Mouse (Mus musculus): ENCODE data around the gene Mogat1. TPM values are rescaled to one million over a fixed set of nuclear protein-coding genes. Genes with fewer than 3 reads are reported as not detected.

Mogat1 gene
- total and polyA plus RNA-seq, 2 experiments from 2014 or later: 0.22 to 1.3 TPM

DNA sequence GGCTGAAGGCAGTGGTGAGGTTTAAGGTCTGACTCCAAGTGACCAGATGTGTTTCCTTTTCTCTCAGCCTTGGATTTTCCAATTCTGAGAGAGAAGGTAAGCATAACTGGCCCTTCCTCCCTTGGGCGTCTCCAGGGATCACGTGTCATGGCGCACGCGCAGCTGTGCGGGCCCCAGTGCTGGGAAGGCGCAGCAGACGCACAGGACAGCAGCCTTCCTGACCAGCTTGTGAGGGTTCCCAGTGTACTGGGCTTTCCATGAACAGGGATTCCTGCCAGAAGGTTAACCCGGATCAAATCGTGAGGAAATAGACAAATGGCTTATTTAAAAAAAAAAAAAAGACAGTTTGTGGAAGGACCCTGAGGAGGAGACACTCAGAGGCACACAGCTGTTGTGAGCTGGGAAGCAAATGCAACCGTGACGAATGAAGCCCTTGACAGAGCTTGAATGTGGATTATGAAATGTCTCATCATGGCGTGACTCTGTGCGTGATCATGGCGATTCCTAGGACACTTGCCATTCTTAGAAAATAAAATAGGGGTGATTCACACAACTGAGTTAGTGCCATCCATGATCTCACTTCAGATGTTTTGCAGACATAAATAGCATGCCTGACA, 21.5 kb downstream of the Mogat1 start:
- no peak for ATAC-seq (ENCODE audit: low FRiP score)
- H3K4me3 ChIP-seq (ENCODE audit: low read depth, low read length): no peak overlapping the region
- no peak overlapping the region for H3K4me2 ChIP-seq (ENCODE audit: low read depth, low read length, poor library complexity, severe bottlenecking)
- H3K27ac ChIP-seq (ENCODE audit: low read depth, low read length): no peak overlapping the region
- no peak for DNase-seq (ENCODE audit: low spot score)
- H3K36me3 ChIP-seq (ENCODE audit: insufficient read depth, low read length): no peaks in the 10 kb centered on the region
- no peaks in the 10 kb centered on the region for H3K4me1 ChIP-seq (ENCODE audit: insufficient read depth, low read length)
- 83% methylated on average over 15 of the region's 15 CpGs for WGBS
- no peaks in the 10 kb centered on the region for H3K9me3 ChIP-seq (ENCODE audit: low read length)
- TF ChIP-seq CTCF (IDR thresholded peaks at IDR 0.05): no peak
- H3K27me3 ChIP-seq (ENCODE audit: insufficient read depth, low read length): no peaks in the 10 kb centered on the region
- H3K9ac ChIP-seq (replicated peaks; ENCODE audit: low read length, poor library complexity, severe bottlenecking): no peak overlapping the region

DNA sequence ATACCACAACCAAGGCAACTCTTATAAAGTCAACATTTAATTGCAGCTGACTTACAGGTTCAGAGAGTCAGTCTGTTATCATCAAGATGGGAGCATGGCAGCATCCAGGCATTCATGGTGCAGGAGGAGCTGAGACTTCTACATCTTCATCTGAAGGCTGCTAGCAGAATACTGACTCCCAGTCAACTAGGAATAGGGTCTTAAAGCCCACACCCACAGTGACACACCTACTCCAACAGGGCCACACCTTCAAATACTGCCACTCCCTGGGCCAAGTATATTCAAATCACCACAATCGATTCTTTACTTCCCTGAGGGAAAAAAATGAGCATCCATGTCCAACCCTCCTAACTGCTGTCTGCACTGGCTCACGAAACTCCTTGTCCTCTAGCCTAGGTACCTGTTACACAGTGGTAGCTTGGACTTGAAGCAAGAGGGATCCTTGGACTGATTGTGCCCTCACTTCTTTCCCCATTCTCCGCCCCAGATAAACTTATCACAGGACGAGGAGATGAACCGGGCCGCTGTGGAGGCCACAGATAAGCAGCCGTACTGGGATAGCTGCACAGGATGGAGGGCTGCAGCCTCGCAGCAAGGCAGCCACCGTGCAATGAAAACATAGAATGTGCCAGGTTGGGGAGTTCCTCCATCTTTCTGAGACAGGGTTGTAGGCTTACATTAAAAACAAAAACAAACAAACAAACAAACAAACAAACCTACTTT, 23.8 kb downstream of the Mogat1 start:
- Histone ChIP-seq H3K4me2 (ENCODE audit: low read depth, low read length, poor library complexity, severe bottlenecking) (no peak overlapping the region), H3K4me1 (ENCODE audit: insufficient read depth, low read length) (no peaks in the 10 kb centered on the region), H3K9me3 (ENCODE audit: low read length) (no peaks in the 10 kb centered on the region), H3K36me3 (ENCODE audit: insufficient read depth, low read length) (no peaks in the 10 kb centered on the region), H3K27me3 (ENCODE audit: insufficient read depth, low read length) (no peaks in the 10 kb centered on the region), H3K27ac (ENCODE audit: low read depth, low read length) (no peak overlapping the region), H3K4me3 (ENCODE audit: low read depth, low read length) (no peak overlapping the region), H3K9ac (replicated peaks; ENCODE audit: low read length, poor library complexity, severe bottlenecking) (no peak overlapping the region)
- no peak for DNase-seq (ENCODE audit: low spot score)
- no peak for ATAC-seq (ENCODE audit: low FRiP score)
- no peak for TF ChIP-seq CTCF (IDR thresholded peaks at IDR 0.05)
- 93% methylated on average over 9 of the region's 9 CpGs for WGBS

DNA sequence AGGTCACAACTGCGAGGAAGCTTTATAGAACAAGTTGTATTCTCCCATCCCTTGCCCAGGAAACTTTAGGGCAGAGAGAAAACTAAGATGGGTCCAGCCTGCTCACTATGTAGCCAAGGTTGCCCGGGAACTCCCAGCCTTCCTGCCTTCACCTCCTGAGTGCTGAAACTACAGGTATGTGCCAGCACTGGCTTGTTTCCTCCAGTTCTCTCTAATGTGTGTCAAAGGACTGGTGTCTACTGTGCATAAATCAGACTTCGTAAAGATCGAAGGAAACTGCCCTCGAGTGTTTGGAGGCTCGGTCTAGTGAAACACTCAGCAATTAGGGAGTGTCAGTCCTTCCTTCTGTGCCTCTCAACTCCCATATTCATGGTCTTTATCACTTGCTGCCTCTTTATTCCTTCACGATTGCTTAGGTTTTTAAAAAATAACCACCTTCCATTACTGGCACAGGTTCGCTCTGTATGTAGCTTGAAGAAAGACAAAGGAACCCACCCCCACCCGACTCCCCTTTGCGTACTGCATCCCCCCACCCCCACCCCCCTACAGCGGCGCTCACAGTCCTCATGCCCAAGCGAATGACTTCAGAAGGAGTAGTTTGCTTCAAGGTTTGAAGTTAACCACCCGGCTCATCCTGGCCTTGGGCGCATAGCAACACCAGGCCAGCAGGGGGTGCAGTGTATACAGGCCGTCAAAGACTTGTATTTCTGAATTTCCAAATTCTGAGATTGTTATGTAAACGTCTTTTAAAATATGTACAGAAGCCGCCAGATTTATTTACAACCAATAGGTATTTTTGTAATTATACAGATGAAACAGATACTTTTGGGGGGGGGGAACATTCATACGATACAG, 25.7 kb downstream of the Mogat1 start:
- TF ChIP-seq CTCF (IDR thresholded peaks at IDR 0.05): peak; percentile 87
- DNase-seq (ENCODE audit: low spot score) (peak; percentile 77), ATAC-seq (ENCODE audit: low FRiP score) (peak; percentile 64)
- WGBS: 31% methylated on average over 19 of the region's 19 CpGs
- H3K4me2 ChIP-seq (ENCODE audit: low read depth, low read length, poor library complexity, severe bottlenecking): peak overlapping the region; percentile 66
- H3K36me3 ChIP-seq (ENCODE audit: insufficient read depth, low read length): no peaks in the 10 kb centered on the region
- no peak overlapping the region for H3K27ac ChIP-seq (ENCODE audit: low read depth, low read length)
- no peaks in the 10 kb centered on the region for H3K4me1 ChIP-seq (ENCODE audit: insufficient read depth, low read length)
- H3K27me3 ChIP-seq (ENCODE audit: insufficient read depth, low read length): no peaks in the 10 kb centered on the region
- H3K9me3 ChIP-seq (ENCODE audit: low read length): no peaks in the 10 kb centered on the region
- no peak overlapping the region for H3K9ac ChIP-seq (replicated peaks; ENCODE audit: low read length, poor library complexity, severe bottlenecking)
- H3K4me3 ChIP-seq (ENCODE audit: low read depth, low read length): peak overlapping the region; percentile 34

DNA sequence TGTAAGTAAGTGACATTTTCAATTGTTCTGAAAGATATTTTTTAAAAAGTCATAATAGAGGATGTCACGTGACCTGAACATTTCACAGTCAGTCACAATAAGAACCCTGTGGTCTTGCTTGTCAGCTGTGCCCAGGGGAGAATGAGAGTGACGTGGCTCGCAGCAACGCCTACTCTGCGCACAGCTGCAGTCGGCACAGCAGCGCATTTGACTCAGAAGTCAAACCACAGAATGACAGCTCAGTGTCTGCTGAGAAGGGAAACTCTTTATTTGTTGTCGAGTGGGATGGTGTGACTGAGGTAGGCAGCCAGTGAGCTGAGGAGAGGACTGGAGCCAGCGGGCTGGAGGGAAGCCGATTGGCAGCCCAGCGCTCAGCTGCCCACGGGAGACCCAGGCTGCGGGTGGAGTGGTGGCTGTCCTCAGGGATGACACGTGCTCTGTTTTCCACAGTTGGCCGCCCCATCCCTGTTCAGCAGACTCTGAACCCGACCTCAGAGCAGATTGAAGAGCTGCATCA, 26.8 kb downstream of the Mogat1 start:
- H3K4me3 ChIP-seq (ENCODE audit: low read depth, low read length): peak overlapping the region; percentile 34
- no peaks in the 10 kb centered on the region for H3K36me3 ChIP-seq (ENCODE audit: insufficient read depth, low read length)
- peak; percentile 77 for DNase-seq (ENCODE audit: low spot score)
- ATAC-seq (ENCODE audit: low FRiP score): peak; percentile 94
- no peak for TF ChIP-seq CTCF (IDR thresholded peaks at IDR 0.05)
- no peaks in the 10 kb centered on the region for H3K27me3 ChIP-seq (ENCODE audit: insufficient read depth, low read length)
- H3K4me1 ChIP-seq (ENCODE audit: insufficient read depth, low read length): no peaks in the 10 kb centered on the region
- H3K9ac ChIP-seq (replicated peaks; ENCODE audit: low read length, poor library complexity, severe bottlenecking): peak overlapping the region; percentile 9; the same call in 1 of the 2 replicates
- 10% methylated on average over 16 of the region's 16 CpGs for WGBS
- no peaks in the 10 kb centered on the region for H3K9me3 ChIP-seq (ENCODE audit: low read length)
- H3K4me2 ChIP-seq (ENCODE audit: low read depth, low read length, poor library complexity, severe bottlenecking): peak overlapping the region; percentile 66
- peak overlapping the region; percentile 13 for H3K27ac ChIP-seq (ENCODE audit: low read depth, low read length)

DNA sequence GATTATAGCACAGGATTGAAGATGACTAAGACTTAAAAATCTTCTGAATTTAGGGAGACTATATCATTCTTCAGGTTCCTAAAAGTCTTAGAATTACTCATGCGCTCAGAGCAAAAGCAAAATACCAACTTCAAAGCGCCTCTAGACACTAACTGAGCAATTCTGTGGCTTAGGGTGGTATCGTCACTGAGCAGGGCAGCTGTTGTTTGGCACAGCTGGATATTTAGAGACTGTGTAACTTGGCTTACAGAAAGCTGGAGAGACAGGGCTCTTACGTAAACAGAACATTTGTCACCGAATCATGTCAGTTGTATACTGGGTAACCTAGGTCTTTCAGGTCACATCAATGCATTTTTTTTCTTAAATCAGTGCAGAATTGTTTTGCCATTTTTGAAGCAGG, 27.6 kb downstream of the Mogat1 start:
- DNase-seq (ENCODE audit: low spot score): no peak
- 44% methylated on average over 5 of the region's 5 CpGs for WGBS
- Histone ChIP-seq H3K4me1 (ENCODE audit: insufficient read depth, low read length) (no peaks in the 10 kb centered on the region), H3K27ac (ENCODE audit: low read depth, low read length) (no peak overlapping the region), H3K27me3 (ENCODE audit: insufficient read depth, low read length) (no peaks in the 10 kb centered on the region), H3K4me3 (ENCODE audit: low read depth, low read length) (no peak overlapping the region), H3K9ac (replicated peaks; ENCODE audit: low read length, poor library complexity, severe bottlenecking) (no peak overlapping the region), H3K4me2 (ENCODE audit: low read depth, low read length, poor library complexity, severe bottlenecking) (0 out of 2 replicates have a peak overlapping the region, but pooled peaks have one; percentile 66), H3K36me3 (ENCODE audit: insufficient read depth, low read length) (no peaks in the 10 kb centered on the region), H3K9me3 (ENCODE audit: low read length) (no peaks in the 10 kb centered on the region)
- ATAC-seq (ENCODE audit: low FRiP score): no peak
- TF ChIP-seq CTCF (IDR thresholded peaks at IDR 0.05): no peak

Data from midbrain, postnatal 0 days (tissue).